Mouse (Mus musculus): ENCODE measurements at regions not wholly inside any gene's neighbourhood (a gene's known extent, or its start where the extent isn't known, plus 50 kb on each side); places are given as distances from the start of the nearest gene placed in this dataset.

DNA sequence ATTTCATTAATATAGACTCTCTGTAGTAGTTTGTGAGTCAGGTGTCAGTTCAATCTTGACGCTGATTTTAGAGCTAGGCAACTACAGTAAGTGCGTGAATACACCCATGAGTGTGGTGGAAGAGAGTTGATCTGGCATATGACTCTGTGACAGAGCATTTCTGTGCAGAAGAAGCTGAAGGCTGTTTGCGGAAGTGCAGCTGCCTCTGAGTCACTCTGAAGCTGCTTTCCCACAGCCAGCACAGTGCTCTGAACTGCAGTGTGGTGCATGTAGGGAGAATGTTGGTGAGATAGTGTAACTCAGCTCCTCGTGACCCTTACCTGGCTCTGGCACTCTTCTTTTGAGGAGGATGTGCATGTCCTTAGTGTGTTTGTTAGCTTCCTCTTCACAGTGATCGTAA lies 394.1 kb downstream of the Tbl1xr1 start:
- TF ChIP-seq CHD2 (IDR thresholded peaks at IDR 0.05; ENCODE audit: low read depth, low read length): no peak
- TF ChIP-seq HCFC1 (IDR thresholded peaks at IDR 0.05; ENCODE audit: borderline replicate concordance, insufficient read depth, low read length): no peak
- TF ChIP-seq MAFK (IDR thresholded peaks at IDR 0.05; ENCODE audit: insufficient read depth, low read depth, low read length): no peak

All from ES-E14 (cell line).